Mouse (Mus musculus) embryonic facial prominence, embryonic 11.5 days (tissue): ENCODE results near the gene Hip1. TPM values are rescaled to one million over a fixed set of nuclear protein-coding genes. Genes with fewer than 3 reads are reported as not detected.
"Not testable (repeated sequence)": the region's sequence is repeated elsewhere in the genome, so short reads cannot be mapped to it uniquely, and the experiment has no call there.

Source experiments
- ATAC-seq: fragments of 200-750 bp; cut with Nextera tagmentation; replicated peaks from 2 replicates; pipeline ENCODE4 v1.8.0; 2017; ENCODE audit warnings: low read depth; ENCODE audit not compliant: insufficient number of reproducible peaks, low FRiP score, low TSS enrichment
- DNase-seq: peaks from one replicate; pipeline ENCODE4 v3.0.0-alpha.2; 2015; ENCODE audit warnings: low spot score
- H3K27ac ChIP-seq: fragments of 300-500 bp; sonication (generic); replicated peaks from 2 replicates; pipeline ENCODE4 v1.5.1; 2014; ENCODE audit warnings: mild to moderate bottlenecking, low read depth, low read length, control low read depth
- H3K27me3 ChIP-seq: fragments of 300-500 bp; sonication (generic); 2 replicates; pipeline ENCODE4 v1.6.1; 2014; ENCODE audit warnings: mild to moderate bottlenecking, low read length, moderate library complexity, mixed read lengths; ENCODE audit not compliant: control insufficient read depth, insufficient read depth
- H3K36me3 ChIP-seq: fragments of 300-500 bp; sonication (generic); replicated peaks from 2 replicates; pipeline ENCODE4 v1.6.1; 2014; ENCODE audit warnings: low read depth, mild to moderate bottlenecking, low read length, moderate library complexity, mixed read lengths; ENCODE audit not compliant: control insufficient read depth, insufficient read depth
- H3K4me1 ChIP-seq: fragments of 300-500 bp; sonication (generic); 2 replicates; pipeline ENCODE4 v1.6.1; 2014; ENCODE audit warnings: low read length, mixed read lengths; ENCODE audit not compliant: control insufficient read depth, insufficient read depth
- H3K4me2 ChIP-seq: fragments of 300-500 bp; sonication (generic); 2 replicates; pipeline ENCODE4 v1.6.1; 2014; ENCODE audit warnings: low read depth, mild to moderate bottlenecking, control low read depth, low read length, moderate library complexity
- H3K4me3 ChIP-seq: fragments of 300-500 bp; sonication (generic); 2 replicates; pipeline ENCODE4 v1.5.1; 2014; ENCODE audit warnings: low read depth, low read length, control low read depth
- H3K9ac ChIP-seq: fragments of 300-500 bp; sonication (generic); replicated peaks from 2 replicates; pipeline ENCODE4 v1.6.1; 2014; ENCODE audit warnings: mild to moderate bottlenecking, control low read depth, low read length
- H3K9me3 ChIP-seq: fragments of 300-500 bp; sonication (generic); replicated peaks from 2 replicates; pipeline ENCODE4 v1.6.1; 2016; ENCODE audit warnings: mild to moderate bottlenecking, low read length, inconsistent platforms, mixed read lengths; ENCODE audit not compliant: control insufficient read depth
- WGBS: fragments of 180-500 bp; shearing (Covaris S2); extraction: QIAGEN DNeasy Blood & Tissue Kit; methylation state at CpG from one replicate; pipeline ENCODE4 v1.1.7; 2014; 5-methylcytosine and 5-hydroxymethylcytosine counted together
- polyA plus RNA-seq: library from polyadenylated mRNA; unstranded; fragments of >200 nt; fragmentation: Nextera tagmentation; extraction: Ambion mirVana; gene quantifications from 2 replicates; pipeline ENCODE4 v1.2.1, GENCODE M21; 2014

Hip1 gene
- polyA plus RNA-seq, 1 experiment from 2014 or later: 35.3 TPM

DNA sequence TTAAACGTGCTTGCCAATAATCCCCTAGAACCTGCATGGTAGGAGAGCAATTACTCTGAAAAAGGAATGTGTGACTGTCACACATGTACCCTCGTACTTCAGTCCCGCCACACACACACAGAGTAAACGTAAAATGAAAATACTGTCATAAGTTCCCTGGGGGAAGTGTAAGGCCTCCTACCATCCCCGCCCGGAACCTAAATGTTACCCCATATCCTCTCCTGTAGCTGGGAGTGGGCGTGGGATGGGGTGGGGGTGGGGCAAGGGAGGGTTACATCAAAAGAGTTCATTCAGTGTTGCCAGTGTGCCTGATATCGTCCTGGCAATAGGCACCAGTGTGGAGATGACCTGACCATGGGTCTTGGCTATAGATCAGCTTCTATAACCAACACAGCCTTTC, 81.5 kb downstream of the Hip1 start:
- no peak overlapping the region for H3K4me3 ChIP-seq
- no peak overlapping the region for H3K9ac ChIP-seq
- no peak overlapping the region for H3K27ac ChIP-seq
- H3K4me1 ChIP-seq: no peaks in the 10 kb centered on the region; the same call in 1 of the 2 replicates
- no peak overlapping the region for H3K4me2 ChIP-seq
- no peak for DNase-seq
- H3K27me3 ChIP-seq: no peaks in the 10 kb centered on the region
- 85% methylated on average over 8 of the region's 8 CpGs for WGBS
- no peak for ATAC-seq
- H3K36me3 ChIP-seq: no peaks in the 10 kb centered on the region; the same call in 1 of the 2 replicates
- H3K9me3 ChIP-seq: no peaks in the 10 kb centered on the region

GRCm38 (mm10) chr5:135460833-135461173, 84.1 kb downstream of the Hip1 start:
- ATAC-seq (no peak), DNase-seq (no peak)
- H3K4me3 ChIP-seq: no peak overlapping the region
- 59% methylated on average over 4 of the region's 4 CpGs for WGBS
- no peak overlapping the region for H3K4me2 ChIP-seq
- no peak overlapping the region for H3K9ac ChIP-seq
- H3K4me1 ChIP-seq: no peaks in the 10 kb centered on the region; the same call in 1 of the 2 replicates
- H3K27ac ChIP-seq: peak overlapping the region; percentile 20; the same call in 1 of the 2 replicates
- H3K27me3 ChIP-seq: no peaks in the 10 kb centered on the region
- H3K9me3 ChIP-seq: no peaks in the 10 kb centered on the region
- no peaks in the 10 kb centered on the region; the same call in none of the 2 replicates for H3K36me3 ChIP-seq

GRCm38 (mm10) chr5:135460152-135460832, 84.6 kb downstream of the Hip1 start:
- 56% methylated on average over 12 of the region's 12 CpGs for WGBS
- no peaks in the 10 kb centered on the region for H3K27me3 ChIP-seq

GRCm38 (mm10) chr5:135459486-135459885, 85.4 kb downstream of the Hip1 start:
- Histone ChIP-seq H3K9me3 (no peaks in the 10 kb centered on the region), H3K27me3 (no peaks in the 10 kb centered on the region), H3K4me1 (no peaks in the 10 kb centered on the region), H3K4me3 (no peak overlapping the region), H3K4me2 (no peak overlapping the region), H3K36me3 (no peaks in the 10 kb centered on the region; the same call in none of the 2 replicates), H3K27ac (no peak overlapping the region), H3K9ac (no peak overlapping the region)
- DNase-seq (peak; percentile 18), ATAC-seq (no peak)
- WGBS: 73% methylated on average over 3 of the region's 3 CpGs

More at GRCm38 (mm10) chr5:135460152-135460832, 84.6 kb downstream of the Hip1 start:
- H3K4me2 ChIP-seq: no peak overlapping the region
- DNase-seq (peak; percentile 8), ATAC-seq (no peak)
- H3K36me3 ChIP-seq: no peaks in the 10 kb centered on the region; the same call in none of the 2 replicates
- no peak overlapping the region for H3K4me3 ChIP-seq
- H3K9ac ChIP-seq: no peak overlapping the region
- no peaks in the 10 kb centered on the region for H3K9me3 ChIP-seq
- peak overlapping the region; percentile 20; the same call in 1 of the 2 replicates for H3K27ac ChIP-seq
- no peaks in the 10 kb centered on the region for H3K4me1 ChIP-seq

DNA sequence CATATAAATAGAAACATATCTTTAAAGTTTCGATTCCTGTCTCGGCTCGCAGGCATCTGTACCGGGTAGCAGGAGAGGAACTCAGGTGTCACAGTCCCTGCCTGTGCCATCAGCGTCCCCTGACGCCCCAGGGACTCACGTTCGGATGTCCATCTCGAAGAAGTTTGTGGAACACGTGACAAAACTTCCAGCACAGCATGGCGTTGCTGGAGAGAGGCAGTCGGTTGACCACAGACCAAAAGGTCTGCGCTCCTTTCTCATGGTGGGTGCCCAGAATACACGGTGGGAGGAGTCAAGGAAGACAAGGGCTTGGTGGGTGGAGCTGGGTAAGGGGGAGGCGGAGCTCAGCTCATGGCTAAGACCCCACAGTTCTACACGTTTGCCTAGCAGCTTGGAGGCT, 87.0 kb downstream of the Hip1 start:
- H3K4me2 ChIP-seq: no peak overlapping the region
- H3K9ac ChIP-seq: no peak overlapping the region
- no peak overlapping the region for H3K27ac ChIP-seq
- no peaks in the 10 kb centered on the region for H3K9me3 ChIP-seq
- H3K27me3 ChIP-seq: no peaks in the 10 kb centered on the region
- peaks cover 2% of the 10 kb centered on the region for H3K36me3 ChIP-seq
- ATAC-seq (no peak), DNase-seq (no peak)
- no peak overlapping the region for H3K4me3 ChIP-seq
- no peaks in the 10 kb centered on the region for H3K4me1 ChIP-seq
- 93% methylated on average over 16 of the region's 16 CpGs for WGBS

- no peak overlapping the region for H3K4me3 ChIP-seq
- no peak for DNase-seq
- H3K4me2 ChIP-seq: no peak overlapping the region
- H3K27ac ChIP-seq: no peak overlapping the region
- H3K36me3 ChIP-seq: peaks cover 2% of the 10 kb centered on the region
- H3K9ac ChIP-seq: no peak overlapping the region
- no peak for ATAC-seq
- 93% methylated on average over 9 of the region's 9 CpGs for WGBS
- H3K4me1 ChIP-seq: no peaks in the 10 kb centered on the region
- H3K9me3 ChIP-seq: no peaks in the 10 kb centered on the region
- no peaks in the 10 kb centered on the region for H3K27me3 ChIP-seq
Measured at GRCm38 (mm10) chr5:135456515-135456914, 88.4 kb downstream of the Hip1 start.

GRCm38 (mm10) chr5:135454256-135454655, 90.7 kb downstream of the Hip1 start:
- Histone ChIP-seq H3K4me3 (no peak overlapping the region), H3K36me3 (peaks cover 7% of the 10 kb centered on the region), H3K27me3 (no peaks in the 10 kb centered on the region), H3K4me2 (no peak overlapping the region), H3K27ac (no peak overlapping the region), H3K9ac (no peak overlapping the region), H3K9me3 (no peaks in the 10 kb centered on the region), H3K4me1 (no peaks in the 10 kb centered on the region)
- 94% methylated on average over 2 of the region's 2 CpGs for WGBS
- no peak for DNase-seq
- no peak for ATAC-seq

DNA sequence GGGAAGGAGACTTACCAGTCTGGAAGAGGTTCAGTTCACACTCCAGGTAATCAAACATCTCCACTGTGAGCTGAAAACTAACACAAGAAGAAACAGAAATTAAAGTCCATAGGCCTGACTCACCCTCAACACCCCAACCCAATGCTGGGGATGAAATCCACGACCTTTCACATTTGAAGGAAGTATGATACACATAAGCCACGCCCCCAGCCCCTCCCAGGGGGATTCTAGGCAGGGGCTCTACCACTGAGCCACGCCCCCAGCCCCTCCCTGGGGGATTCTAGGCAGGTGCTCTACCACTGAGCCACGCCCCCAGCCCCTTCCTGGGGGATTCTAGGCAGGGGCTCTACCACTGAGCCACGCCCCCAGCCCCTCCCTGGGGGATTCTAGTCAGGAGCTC, 93.4 kb downstream of the Hip1 start:
- not testable (repeated sequence) for H3K27me3 ChIP-seq, H3K4me1 ChIP-seq, H3K9ac ChIP-seq, H3K4me3 ChIP-seq, DNase-seq, ATAC-seq, H3K4me2 ChIP-seq, H3K9me3 ChIP-seq, H3K27ac ChIP-seq, H3K36me3 ChIP-seq
- WGBS: 88% methylated on average over 3 of the region's 5 CpGs
